Mouse (Mus musculus) kidney, postnatal 0 days (tissue): Measurements from ENCODE around the gene Fen1. TPM values are rescaled to one million over a fixed set of nuclear protein-coding genes. Genes with fewer than 3 reads are reported as not detected.
"Not testable (repeated sequence)": the region's sequence is repeated elsewhere in the genome, so short reads cannot be mapped to it uniquely, and the experiment has no call there.

Source experiments
- ATAC-seq: fragments of 200-750 bp; cut with Nextera tagmentation; replicated peaks from 2 replicates; pipeline ENCODE4 v1.8.0; 2017; ENCODE audit warnings: low read depth, moderate number of reproducible peaks, moderate TSS enrichment, moderate library complexity; ENCODE audit not compliant: low FRiP score
- DNase-seq: peaks from one replicate; pipeline ENCODE4 v3.0.0-alpha.2; 2016; ENCODE audit warnings: low spot score
- H3K27ac ChIP-seq: fragments of 300-500 bp; sonication (generic); 2 replicates; pipeline ENCODE4 v1.5.1; 2014; ENCODE audit warnings: mild to moderate bottlenecking
- H3K27me3 ChIP-seq: fragments of 300-500 bp; sonication (generic); 2 replicates; pipeline ENCODE4 v1.6.1; 2014; ENCODE audit warnings: low read length, mixed read lengths; ENCODE audit not compliant: insufficient read depth
- H3K36me3 ChIP-seq: fragments of 300-500 bp; sonication (generic); 2 replicates; pipeline ENCODE4 v1.6.1; 2014; ENCODE audit warnings: low read length, mixed read lengths; ENCODE audit not compliant: insufficient read depth
- H3K4me1 ChIP-seq: fragments of 300-500 bp; sonication (generic); replicated peaks from 2 replicates; pipeline ENCODE4 v1.6.1; 2014; ENCODE audit warnings: antibody characterized with exemption, low read length, mixed read lengths; ENCODE audit not compliant: insufficient read depth
- H3K4me2 ChIP-seq: fragments of 300-500 bp; sonication (generic); 2 replicates; pipeline ENCODE4 v1.6.1; 2014; ENCODE audit warnings: mild to moderate bottlenecking, low read length, moderate library complexity, mixed read lengths
- H3K4me3 ChIP-seq: fragments of 300-500 bp; sonication (generic); replicated peaks from 2 replicates; pipeline ENCODE4 v1.5.1; 2014; ENCODE audit warnings: low read depth, low read length
- H3K9ac ChIP-seq: fragments of 300-500 bp; sonication (generic); 2 replicates; pipeline ENCODE4 v1.6.1; 2014; ENCODE audit warnings: low read depth, low read length
- H3K9me3 ChIP-seq: fragments of 300-500 bp; sonication (generic); replicated peaks from 2 replicates; pipeline ENCODE4 v1.6.1; 2016; ENCODE audit warnings: low read length, inconsistent platforms, mixed read lengths
- CTCF ChIP-seq: IDR thresholded peaks from 2 replicates; pipeline ENCODE4 v1.5.1; 2016; ENCODE audit warnings: antibody characterized with exemption, low read depth, mild to moderate bottlenecking, moderate library complexity
- WGBS: fragments of 180-500 bp; shearing (Covaris S2); extraction: QIAGEN DNeasy Blood & Tissue Kit; methylation state at CpG from one replicate; pipeline ENCODE4 v1.1.7; 2014; 5-methylcytosine and 5-hydroxymethylcytosine counted together
- polyA plus RNA-seq: library from polyadenylated mRNA; unstranded; fragments of >200 nt; fragmentation: Nextera tagmentation; extraction: Ambion mirVana; gene quantifications from 2 replicates; pipeline ENCODE4 v1.2.1, GENCODE M21; 2015

The Fen1 gene
- polyA plus RNA-seq, 1 experiment from 2014 or later, result 46.6 TPM

GRCm38 (mm10) chr19:10169179-10169578 is 34.8 kb downstream of the Fen1 start:
- no peak overlapping the region for H3K4me2 ChIP-seq
- H3K9ac ChIP-seq, result no peak overlapping the region
- DNase-seq (no peak), ATAC-seq (no peak)
- no peak for TF ChIP-seq CTCF
- no peak overlapping the region for H3K4me3 ChIP-seq
- no peaks in the 10 kb centered on the region for H3K4me1 ChIP-seq
- H3K27ac ChIP-seq, result no peak overlapping the region
- no peaks in the 10 kb centered on the region for H3K9me3 ChIP-seq
- H3K27me3 ChIP-seq, result no peaks in the 10 kb centered on the region
- no peaks in the 10 kb centered on the region for H3K36me3 ChIP-seq

GRCm38 (mm10) chr19:10168441-10168840 is 35.5 kb downstream of the Fen1 start:
- H3K9ac ChIP-seq, result no peak overlapping the region
- ATAC-seq, result no peak
- H3K27ac ChIP-seq, result no peak overlapping the region
- H3K27me3 ChIP-seq, result no peaks in the 10 kb centered on the region
- H3K36me3 ChIP-seq, result no peaks in the 10 kb centered on the region
- H3K4me3 ChIP-seq, result no peak overlapping the region
- no peak overlapping the region for H3K4me2 ChIP-seq
- no peak for DNase-seq
- WGBS, result 65% methylated on average over 3 of the region's 3 CpGs
- H3K9me3 ChIP-seq, result no peaks in the 10 kb centered on the region
- no peaks in the 10 kb centered on the region for H3K4me1 ChIP-seq
- TF ChIP-seq CTCF, result no peak

GRCm38 (mm10) chr19:10167951-10168350 is 36.0 kb downstream of the Fen1 start:
- no peak for TF ChIP-seq CTCF
- Histone ChIP-seq H3K4me2 (no peak overlapping the region), H3K4me1 (no peaks in the 10 kb centered on the region), H3K27ac (no peak overlapping the region), H3K27me3 (no peaks in the 10 kb centered on the region), H3K9me3 (no peaks in the 10 kb centered on the region), H3K36me3 (no peaks in the 10 kb centered on the region), H3K4me3 (no peak overlapping the region), H3K9ac (no peak overlapping the region)
- ATAC-seq, result no peak
- no peak for DNase-seq
- WGBS, result 91% methylated on average over 1 of the region's 1 CpGs

- Histone ChIP-seq H3K27ac (no peak overlapping the region), H3K36me3 (no peaks in the 10 kb centered on the region), H3K9ac (no peak overlapping the region), H3K9me3 (no peaks in the 10 kb centered on the region), H3K4me3 (no peak overlapping the region), H3K27me3 (no peaks in the 10 kb centered on the region), H3K4me1 (no peaks in the 10 kb centered on the region), H3K4me2 (no peak overlapping the region)
- no peak for ATAC-seq
- no peak for DNase-seq
- TF ChIP-seq CTCF, result no peak
- WGBS, result 57% methylated on average over 4 of the region's 4 CpGs
Observed at GRCm38 (mm10) chr19:10167112-10167511, 36.9 kb downstream of the Fen1 start.

GRCm38 (mm10) chr19:10165928-10166327 is 38.0 kb downstream of the Fen1 start:
- H3K4me1 ChIP-seq, ATAC-seq, H3K27me3 ChIP-seq, H3K9ac ChIP-seq, DNase-seq, H3K36me3 ChIP-seq, H3K27ac ChIP-seq, H3K4me2 ChIP-seq, H3K4me3 ChIP-seq, H3K9me3 ChIP-seq: not testable (repeated sequence)
- 93% methylated on average over 3 of the region's 4 CpGs for WGBS

GRCm38 (mm10) chr19:10163896-10164295 is 40.1 kb downstream of the Fen1 start:
- no peaks in the 10 kb centered on the region for H3K4me1 ChIP-seq
- 69% methylated on average over 3 of the region's 3 CpGs for WGBS
- H3K4me3 ChIP-seq, result no peak overlapping the region
- no peaks in the 10 kb centered on the region for H3K9me3 ChIP-seq
- no peaks in the 10 kb centered on the region for H3K27me3 ChIP-seq
- no peak for TF ChIP-seq CTCF
- no peak for ATAC-seq
- no peak overlapping the region for H3K9ac ChIP-seq
- no peaks in the 10 kb centered on the region for H3K36me3 ChIP-seq
- H3K27ac ChIP-seq, result no peak overlapping the region
- DNase-seq, result no peak
- no peak overlapping the region for H3K4me2 ChIP-seq

- DNase-seq (no peak), ATAC-seq (no peak)
- H3K4me1 ChIP-seq, result no peaks in the 10 kb centered on the region
- H3K9ac ChIP-seq, result no peak overlapping the region
- H3K4me2 ChIP-seq, result no peak overlapping the region
- H3K9me3 ChIP-seq, result no peaks in the 10 kb centered on the region
- 55% methylated on average over 2 of the region's 2 CpGs for WGBS
- no peak overlapping the region for H3K27ac ChIP-seq
- no peaks in the 10 kb centered on the region for H3K36me3 ChIP-seq
- TF ChIP-seq CTCF, result no peak
- no peak overlapping the region for H3K4me3 ChIP-seq
- no peaks in the 10 kb centered on the region for H3K27me3 ChIP-seq
Observed at GRCm38 (mm10) chr19:10157725-10158124, 46.2 kb downstream of the Fen1 start.
